Mouse (Mus musculus) mesoderm, embryonic 11.5 days (tissue): Measurements from ENCODE around the gene Chd2.

ENCODE experiments used
- DNase-seq: peaks from one replicate; pipeline ENCODE4 v3.0.0-alpha.2; 2012; ENCODE audit warnings: low read depth, low spot score

Gene Chd2

GRCm38 (mm10) chr7:73451594-73451993 lies 90.0 kb downstream of the Chd2 start:
- DNase-seq, result no peak

- no peak for DNase-seq
Measured at GRCm38 (mm10) chr7:73442246-73442645, 99.4 kb downstream of the Chd2 start.

- DNase-seq, result no peak
Measured at GRCm38 (mm10) chr7:73441802-73442201, 99.8 kb downstream of the Chd2 start.

- DNase-seq, result no peak
Measured at GRCm38 (mm10) chr7:73435685-73436084, 105.9 kb downstream of the Chd2 start.

DNA sequence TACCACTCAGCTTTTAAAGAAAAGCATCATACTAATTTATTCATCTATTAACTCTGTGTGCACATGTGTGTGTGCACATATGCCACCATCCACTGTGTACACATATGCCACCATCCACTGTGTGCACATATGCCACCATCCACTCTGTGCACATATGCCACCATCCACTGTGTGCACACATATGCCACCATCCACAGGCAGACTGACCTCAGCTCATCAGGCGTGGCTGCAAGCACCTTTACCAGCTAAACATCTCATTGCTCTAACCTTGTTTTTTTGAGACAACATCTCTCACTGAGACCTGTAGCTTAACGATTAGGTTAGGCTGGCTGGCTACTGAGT lies 107.3 kb downstream of the Chd2 start:
- DNase-seq, result no peak

- DNase-seq, result no peak
Measured at GRCm38 (mm10) chr7:73433637-73434335, 107.8 kb downstream of the Chd2 start.

- no peak for DNase-seq
Measured at GRCm38 (mm10) chr7:73428525-73428924, 113.1 kb downstream of the Chd2 start.

GRCm38 (mm10) chr7:73427794-73428193 lies 113.8 kb downstream of the Chd2 start:
- no peak for DNase-seq

- no peak for DNase-seq
Measured at GRCm38 (mm10) chr7:73426752-73427386, 114.8 kb downstream of the Chd2 start.

GRCm38 (mm10) chr7:73426235-73426634 lies 115.4 kb downstream of the Chd2 start:
- DNase-seq, result no peak

- DNase-seq, result no peak
Measured at GRCm38 (mm10) chr7:73425451-73425850, 116.2 kb downstream of the Chd2 start.

- DNase-seq, result no peak
Measured at GRCm38 (mm10) chr7:73424705-73425104, 116.9 kb downstream of the Chd2 start.

- no peak for DNase-seq
Measured at GRCm38 (mm10) chr7:73424243-73424642, 117.4 kb downstream of the Chd2 start.

- DNase-seq, result no peak
Measured at GRCm38 (mm10) chr7:73423236-73423635, 118.4 kb downstream of the Chd2 start.

DNA sequence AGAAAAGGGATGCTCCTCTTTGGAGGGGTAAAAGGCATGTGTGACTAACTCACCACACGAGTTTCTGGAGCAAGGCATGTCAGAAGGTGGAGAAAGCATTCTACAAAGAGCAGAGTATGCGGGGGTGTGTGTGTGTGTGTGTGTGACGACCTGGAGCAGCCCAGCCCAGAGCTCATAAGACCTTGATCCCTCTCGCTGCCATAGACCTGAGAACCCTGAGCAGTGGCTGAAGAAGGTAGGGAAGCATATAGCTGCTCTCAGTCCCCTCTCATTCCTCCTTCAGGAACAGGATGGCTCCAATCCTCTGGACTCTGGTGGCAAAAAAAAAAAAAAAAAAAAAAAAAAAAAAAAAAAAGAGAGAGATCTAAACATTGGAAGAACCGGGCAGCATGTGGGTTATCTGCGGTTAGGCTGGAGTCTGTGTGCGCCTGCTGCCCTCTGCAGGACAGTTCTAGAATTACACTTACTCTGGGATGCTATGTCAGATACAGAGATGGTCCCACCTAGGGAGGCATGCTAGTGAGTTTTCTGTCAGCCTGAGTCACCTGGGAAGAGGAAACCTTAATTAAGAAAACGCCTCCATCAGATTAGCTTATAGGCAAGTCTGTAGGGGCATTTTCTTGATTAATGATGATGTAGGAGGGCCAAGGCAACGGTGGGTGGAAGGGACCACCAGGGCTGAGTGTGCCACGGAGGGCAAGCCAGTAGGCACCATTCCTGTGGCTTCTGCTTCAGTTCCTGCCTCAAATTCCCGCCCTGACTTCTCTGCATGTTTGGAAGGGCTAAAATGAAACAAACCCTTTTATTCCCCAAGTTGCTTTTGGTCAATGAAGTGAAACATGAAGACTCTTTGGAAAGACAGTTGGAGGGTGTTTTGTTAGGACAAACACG lies 119.2 kb downstream of the Chd2 start:
- peak; percentile 84 for DNase-seq

- DNase-seq, result no peak
Measured at GRCm38 (mm10) chr7:73421278-73422015, 120.2 kb downstream of the Chd2 start.

GRCm38 (mm10) chr7:73420827-73421226 lies 120.8 kb downstream of the Chd2 start:
- no peak for DNase-seq

DNA sequence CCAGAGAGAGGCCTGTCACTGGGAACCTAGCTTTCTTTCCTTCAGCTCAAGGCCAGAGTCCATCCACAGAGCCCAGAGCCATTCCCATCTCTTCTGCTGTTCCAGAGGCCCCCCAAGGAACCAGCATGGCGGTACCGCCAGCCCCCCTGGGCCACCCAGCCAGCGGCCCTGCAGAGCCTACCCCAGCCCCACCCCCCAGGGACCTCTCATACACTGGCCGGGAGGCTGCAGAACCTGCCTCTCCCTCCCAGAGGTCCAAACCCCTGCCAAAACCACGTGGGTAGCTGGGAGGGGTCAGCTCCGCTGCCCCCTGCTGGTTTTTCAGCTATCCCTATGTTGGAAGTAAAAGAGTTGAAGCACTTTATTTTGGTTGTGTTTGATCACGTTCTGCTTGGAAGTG lies 122.3 kb downstream of the Chd2 start:
- peak; percentile 50 for DNase-seq

- DNase-seq, result no peak
Measured at GRCm38 (mm10) chr7:73414192-73414591, 127.4 kb downstream of the Chd2 start.

DNA sequence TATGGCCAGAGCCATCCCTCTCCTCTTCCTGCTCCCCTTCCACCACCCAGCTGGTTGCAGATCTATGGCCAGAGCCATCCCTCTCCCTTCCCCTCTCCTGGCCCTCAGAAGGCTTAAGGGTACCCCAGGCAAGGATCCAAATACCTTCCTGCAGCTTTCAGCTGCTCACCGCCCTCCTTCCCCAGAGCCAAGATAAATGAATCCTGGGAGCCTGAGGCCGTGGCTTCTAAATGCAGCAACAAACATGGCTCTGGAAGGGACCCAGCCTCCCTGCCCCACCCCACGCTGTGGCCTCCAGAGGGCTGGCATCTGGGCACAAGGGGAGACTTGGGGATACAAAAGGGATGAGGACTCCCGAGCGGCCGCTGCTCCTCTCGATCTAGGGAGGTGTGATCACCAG lies 129.2 kb downstream of the Chd2 start:
- DNase-seq, result no peak

- DNase-seq, result no peak
Measured at GRCm38 (mm10) chr7:73411986-73412385, 129.6 kb downstream of the Chd2 start.

DNA sequence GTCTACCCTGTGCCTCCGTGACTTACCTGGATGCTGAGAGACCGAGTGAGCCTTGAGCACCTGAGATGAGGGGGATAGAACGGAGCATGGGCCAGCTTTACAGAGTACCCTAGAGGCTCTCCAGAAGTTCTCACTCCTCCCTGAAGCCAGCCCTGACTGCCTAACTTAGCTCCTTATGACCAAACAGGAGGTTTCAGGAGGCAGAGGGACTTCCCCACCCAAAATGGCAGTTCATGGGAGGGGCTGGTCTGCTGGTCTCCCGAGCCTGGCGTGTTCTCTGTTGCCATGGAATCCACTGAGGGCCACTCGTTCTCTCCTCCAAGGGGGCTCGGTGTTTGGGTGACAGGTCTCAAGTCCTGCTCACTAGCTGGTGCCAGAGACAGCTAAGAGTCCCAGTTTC lies 130.1 kb downstream of the Chd2 start:
- DNase-seq, result no peak
